Mouse (Mus musculus): ENCODE measurements at regions not wholly inside any gene's neighbourhood (a gene's known extent, or its start where the extent isn't known, plus 50 kb on each side); places are given as distances from the start of the nearest gene placed in this dataset.

DNA sequence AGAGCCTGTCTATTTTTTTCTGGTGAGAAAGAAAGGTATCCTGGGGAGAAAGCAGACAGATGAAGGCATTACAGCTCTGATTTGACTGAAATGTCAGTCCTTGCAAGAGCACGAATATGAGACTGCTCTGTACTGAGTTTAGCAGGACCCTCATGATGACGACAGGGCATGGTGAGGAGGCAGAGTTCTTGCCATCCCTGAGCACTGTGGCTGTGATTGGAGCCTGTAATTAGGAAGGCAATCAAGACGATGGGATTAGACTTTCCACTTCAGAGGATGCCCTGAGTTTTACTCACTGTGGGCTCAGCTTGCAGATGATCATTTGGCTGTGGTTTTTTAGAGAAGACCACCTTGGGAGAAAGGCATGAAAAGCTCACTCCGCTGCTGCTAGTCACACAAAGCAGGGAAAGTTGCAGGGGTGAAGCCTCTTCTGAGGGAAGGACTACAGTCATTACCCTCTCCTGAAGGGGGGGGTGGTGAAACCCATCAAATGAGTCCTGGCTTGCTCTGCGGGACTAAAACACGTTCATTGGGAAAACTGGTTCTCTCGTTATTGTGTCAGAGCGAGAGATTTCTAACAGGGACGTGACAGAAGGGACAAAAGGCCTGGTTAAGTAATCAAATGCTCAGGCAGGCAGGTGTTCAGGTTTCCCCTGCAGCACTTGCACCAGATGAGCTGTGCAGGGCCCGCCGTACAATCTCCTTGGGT, 132.9 kb upstream of the Fam241a start:
- TF ChIP-seq CTCF (IDR thresholded peaks at IDR 0.05; ENCODE audit: borderline replicate concordance, control insufficient read depth, extremely low read depth, insufficient read depth, low read length, poor library complexity) (no peak), POLR2A (IDR thresholded peaks at IDR 0.05; ENCODE audit: control insufficient read depth, extremely low read depth, insufficient read depth, low read length, poor library complexity) (no peak)
- WGBS, result 73% methylated on average over 11 of the region's 11 CpGs
- Histone ChIP-seq H3K36me3 (ENCODE audit: control insufficient read depth, insufficient read depth, low read length) (no peaks in the 10 kb centered on the region), H3K27ac (ENCODE audit: control insufficient read depth, insufficient read depth, low read length) (no peak overlapping the region), H3K4me3 (ENCODE audit: control insufficient read depth, insufficient read depth, low read length) (no peak overlapping the region), H3K27me3 (ENCODE audit: control insufficient read depth, insufficient read depth, low read length) (no peaks in the 10 kb centered on the region), H3K4me1 (replicated peaks; ENCODE audit: control insufficient read depth, insufficient read depth, low read length) (no peaks in the 10 kb centered on the region)
- DNase-seq, result no peak

DNA sequence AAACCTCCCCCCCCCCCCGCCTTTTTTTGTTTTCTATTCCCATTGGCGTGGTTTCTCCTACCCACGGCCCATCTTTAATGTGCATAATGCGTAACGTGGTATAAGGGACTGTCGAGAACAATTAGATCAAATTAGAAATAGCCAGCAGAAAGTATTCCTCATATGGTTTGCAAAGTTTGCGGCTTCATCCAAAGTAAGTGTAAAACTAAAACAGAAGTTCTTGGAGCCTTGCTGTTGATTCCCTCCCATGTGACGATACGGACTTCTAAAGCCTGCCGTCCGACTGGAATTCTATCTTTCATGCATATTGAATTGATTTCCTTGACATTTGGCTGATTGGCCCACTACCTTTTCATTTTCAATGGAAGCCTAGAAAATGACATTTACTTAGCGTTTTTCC, 128.7 kb upstream of the Fam241a start:
- Histone ChIP-seq H3K36me3 (ENCODE audit: control insufficient read depth, insufficient read depth, low read length) (no peaks in the 10 kb centered on the region), H3K4me1 (replicated peaks; ENCODE audit: control insufficient read depth, insufficient read depth, low read length) (no peaks in the 10 kb centered on the region), H3K27me3 (ENCODE audit: control insufficient read depth, insufficient read depth, low read length) (no peaks in the 10 kb centered on the region), H3K4me3 (ENCODE audit: control insufficient read depth, insufficient read depth, low read length) (no peak overlapping the region), H3K27ac (ENCODE audit: control insufficient read depth, insufficient read depth, low read length) (no peak overlapping the region)
- no peak for DNase-seq
- TF ChIP-seq POLR2A (IDR thresholded peaks at IDR 0.05; ENCODE audit: control insufficient read depth, extremely low read depth, insufficient read depth, low read length, poor library complexity) (no peak), CTCF (IDR thresholded peaks at IDR 0.05; ENCODE audit: borderline replicate concordance, control insufficient read depth, extremely low read depth, insufficient read depth, low read length, poor library complexity) (no peak)
- WGBS, result 96% methylated on average over 12 of the region's 12 CpGs

DNA sequence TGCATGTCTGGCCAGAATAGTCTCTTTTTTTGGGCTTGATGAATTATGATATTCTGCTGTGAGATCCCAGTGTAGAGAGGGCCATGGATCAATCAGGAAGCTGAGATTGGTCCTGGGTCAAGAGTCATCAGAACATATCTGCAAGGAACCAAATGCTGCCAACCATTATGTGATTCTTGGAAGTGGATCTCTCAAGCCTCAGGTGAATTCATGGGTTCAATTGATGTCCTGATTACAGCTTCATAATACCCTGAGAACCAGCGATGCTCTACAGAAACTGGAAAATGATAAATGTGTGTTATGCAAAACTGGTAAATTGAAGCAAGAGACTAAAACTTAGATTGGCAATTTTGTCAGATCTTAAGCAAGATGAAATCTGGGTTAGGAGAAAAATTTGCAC, 118.8 kb upstream of the Fam241a start:
- no peaks in the 10 kb centered on the region for H3K4me1 ChIP-seq (replicated peaks; ENCODE audit: control insufficient read depth, insufficient read depth, low read length)
- TF ChIP-seq POLR2A (IDR thresholded peaks at IDR 0.05; ENCODE audit: control insufficient read depth, extremely low read depth, insufficient read depth, low read length, poor library complexity) (no peak), CTCF (IDR thresholded peaks at IDR 0.05; ENCODE audit: borderline replicate concordance, control insufficient read depth, extremely low read depth, insufficient read depth, low read length, poor library complexity) (no peak)
- no peak for DNase-seq
- H3K27me3 ChIP-seq (ENCODE audit: control insufficient read depth, insufficient read depth, low read length), result no peaks in the 10 kb centered on the region
- WGBS, result 88% methylated on average over 1 of the region's 1 CpGs
- no peak overlapping the region for H3K27ac ChIP-seq (ENCODE audit: control insufficient read depth, insufficient read depth, low read length)
- no peaks in the 10 kb centered on the region for H3K36me3 ChIP-seq (ENCODE audit: control insufficient read depth, insufficient read depth, low read length)
- no peak overlapping the region for H3K4me3 ChIP-seq (ENCODE audit: control insufficient read depth, insufficient read depth, low read length)

DNA sequence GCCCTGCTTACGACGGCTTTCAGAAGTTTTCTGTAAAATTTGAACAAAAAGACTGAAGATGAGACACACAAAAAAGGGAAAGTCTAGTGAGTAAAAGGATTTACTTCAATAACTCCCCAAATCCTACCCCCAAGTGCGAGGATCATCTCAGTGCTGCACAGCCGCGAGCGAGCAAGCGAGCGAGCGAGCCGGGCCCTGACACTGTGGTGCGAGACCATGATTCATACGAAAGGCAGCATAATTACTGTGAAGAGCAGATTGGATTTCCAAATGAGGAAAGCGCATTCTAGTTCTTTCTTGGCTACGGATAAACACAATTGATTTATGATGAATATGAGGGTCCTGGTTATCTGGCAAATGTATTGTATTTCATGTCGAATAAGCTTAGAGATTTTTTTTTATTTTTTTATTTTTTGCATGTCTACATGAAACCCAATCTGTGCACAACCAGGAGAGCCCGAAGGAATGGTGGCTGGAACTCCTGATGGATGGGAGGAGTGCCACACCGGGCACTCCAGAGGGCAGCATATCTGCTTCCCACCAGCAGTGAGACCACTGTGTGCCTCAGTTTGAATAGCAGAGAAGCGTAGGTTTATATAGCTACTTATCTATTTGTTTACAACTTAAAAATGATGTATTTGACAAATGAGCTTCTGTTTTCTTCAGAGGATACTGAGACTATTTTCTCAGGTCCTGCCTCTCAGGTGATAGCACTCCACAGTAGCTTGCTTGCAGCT, 106.9 kb upstream of the Fam241a start:
- H3K27ac ChIP-seq (ENCODE audit: control insufficient read depth, insufficient read depth, low read length), result no peak overlapping the region
- TF ChIP-seq POLR2A (IDR thresholded peaks at IDR 0.05; ENCODE audit: control insufficient read depth, extremely low read depth, insufficient read depth, low read length, poor library complexity), result no peak
- TF ChIP-seq CTCF (IDR thresholded peaks at IDR 0.05; ENCODE audit: borderline replicate concordance, control insufficient read depth, extremely low read depth, insufficient read depth, low read length, poor library complexity), result no peak
- no peak overlapping the region for H3K4me3 ChIP-seq (ENCODE audit: control insufficient read depth, insufficient read depth, low read length)
- WGBS, result 91% methylated on average over 18 of the region's 18 CpGs
- DNase-seq, result no peak
- no peaks in the 10 kb centered on the region for H3K4me1 ChIP-seq (replicated peaks; ENCODE audit: control insufficient read depth, insufficient read depth, low read length)
- no peaks in the 10 kb centered on the region for H3K36me3 ChIP-seq (ENCODE audit: control insufficient read depth, insufficient read depth, low read length)
- H3K27me3 ChIP-seq (ENCODE audit: control insufficient read depth, insufficient read depth, low read length), result no peaks in the 10 kb centered on the region

DNA sequence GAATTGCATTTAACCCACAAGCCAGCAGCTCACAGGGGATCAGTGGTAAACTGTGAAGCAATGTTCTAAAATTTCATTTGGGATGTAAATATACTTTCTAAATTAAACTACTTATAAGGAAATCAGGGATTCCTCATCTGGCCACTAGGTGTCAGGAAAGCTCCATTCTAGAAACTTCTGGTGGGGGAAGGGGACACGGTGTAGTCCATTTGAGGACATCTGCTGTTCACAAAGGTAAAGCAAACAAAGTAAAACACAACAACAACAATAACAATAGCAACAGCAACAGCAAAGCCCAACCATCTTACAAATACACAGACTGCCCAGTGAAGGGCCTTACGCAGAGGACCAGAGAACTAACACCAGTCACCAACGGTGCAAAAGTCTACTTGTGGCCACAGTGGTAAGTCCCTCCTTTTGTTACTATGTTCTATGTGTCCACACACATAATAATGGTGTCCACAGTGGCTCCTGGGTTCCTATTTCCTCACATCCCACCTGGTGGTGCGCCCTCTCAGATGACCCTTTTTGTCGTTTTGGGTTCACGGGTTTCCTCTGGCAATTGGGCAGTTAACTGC, 105.9 kb upstream of the Fam241a start:
- Histone ChIP-seq H3K4me3 (ENCODE audit: control insufficient read depth, insufficient read depth, low read length) (no peak overlapping the region), H3K4me1 (replicated peaks; ENCODE audit: control insufficient read depth, insufficient read depth, low read length) (no peaks in the 10 kb centered on the region), H3K27ac (ENCODE audit: control insufficient read depth, insufficient read depth, low read length) (no peak overlapping the region), H3K27me3 (ENCODE audit: control insufficient read depth, insufficient read depth, low read length) (no peaks in the 10 kb centered on the region), H3K36me3 (ENCODE audit: control insufficient read depth, insufficient read depth, low read length) (no peaks in the 10 kb centered on the region)
- peak; percentile 25 for DNase-seq
- TF ChIP-seq POLR2A (IDR thresholded peaks at IDR 0.05; ENCODE audit: control insufficient read depth, extremely low read depth, insufficient read depth, low read length, poor library complexity) (no peak), CTCF (IDR thresholded peaks at IDR 0.05; ENCODE audit: borderline replicate concordance, control insufficient read depth, extremely low read depth, insufficient read depth, low read length, poor library complexity) (no peak)
- 81% methylated on average over 6 of the region's 6 CpGs for WGBS

DNA sequence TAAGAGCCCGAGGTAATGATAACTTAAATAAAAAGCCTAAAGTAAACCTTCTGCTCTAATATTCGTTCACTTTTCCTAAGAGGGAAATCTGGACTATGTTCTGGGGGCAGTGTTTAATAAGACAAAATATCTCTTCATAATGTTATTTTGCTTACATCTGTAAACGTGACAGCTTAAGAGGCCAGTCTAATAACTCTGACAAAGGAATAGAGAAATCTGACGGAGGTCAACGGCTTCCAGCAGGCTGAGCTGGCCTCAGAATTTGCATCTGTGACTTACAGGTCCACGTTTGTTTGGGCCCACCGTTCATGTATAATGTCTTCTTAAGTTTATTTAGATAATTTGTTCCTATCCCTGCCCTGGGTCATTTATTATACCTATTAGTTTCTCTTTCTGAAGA, 99.6 kb upstream of the Fam241a start:
- H3K4me1 ChIP-seq (replicated peaks; ENCODE audit: control insufficient read depth, insufficient read depth, low read length), result no peaks in the 10 kb centered on the region
- no peaks in the 10 kb centered on the region for H3K36me3 ChIP-seq (ENCODE audit: control insufficient read depth, insufficient read depth, low read length)
- no peak for TF ChIP-seq CTCF (IDR thresholded peaks at IDR 0.05; ENCODE audit: borderline replicate concordance, control insufficient read depth, extremely low read depth, insufficient read depth, low read length, poor library complexity)
- TF ChIP-seq POLR2A (IDR thresholded peaks at IDR 0.05; ENCODE audit: control insufficient read depth, extremely low read depth, insufficient read depth, low read length, poor library complexity), result no peak
- no peak overlapping the region for H3K27ac ChIP-seq (ENCODE audit: control insufficient read depth, insufficient read depth, low read length)
- DNase-seq, result no peak
- no peak overlapping the region for H3K4me3 ChIP-seq (ENCODE audit: control insufficient read depth, insufficient read depth, low read length)
- no peaks in the 10 kb centered on the region for H3K27me3 ChIP-seq (ENCODE audit: control insufficient read depth, insufficient read depth, low read length)
- 92% methylated on average over 7 of the region's 7 CpGs for WGBS

Measured in thymus, adult 2 months (tissue).